In genomic region chr6:38918728-38919127, GRCm38 (mm10) we compare ENCODE assay signal across 13 mouse cellular contexts. TPM values are rescaled to one million over a fixed set of nuclear protein-coding genes. Genes with fewer than 3 reads are reported as not detected.
DNase-seq lines count a peak whose midpoint lies in the region; ATAC-seq and TF ChIP-seq lines count a peak whose summit lies in the region.
"Had no signal": no experiment of that assay in that cellular context is flagged by ENCODE, and none has a peak within 500 bp of the region (broad histone marks: within the 10 kb centered on the region; RNA-seq: fewer than 3 reads in every experiment).

No protein-coding gene starts in this region.

- H3K36me3 ChIP-seq in lung, embryonic 15.5 days, result no peaks in the 10 kb centered on the region
- H3K36me3 ChIP-seq in liver, embryonic 14.5 days (replicated peaks; ENCODE audit: control insufficient read depth, insufficient read depth, low read depth), result no peaks in the 10 kb centered on the region
- H3K36me3 ChIP-seq in stomach, embryonic 15.5 days, result no peaks in the 10 kb centered on the region
- H3K36me3 ChIP-seq: embryonic facial prominence, embryonic 15.5 days had no signal

- no peak overlapping the region for H3K9ac ChIP-seq in lung, embryonic 15.5 days
- H3K9ac ChIP-seq in liver, embryonic 14.5 days (replicated peaks), result peak overlapping the region; percentile 65
- H3K9ac ChIP-seq in stomach, embryonic 15.5 days, result no peak overlapping the region
- H3K9ac ChIP-seq: embryonic facial prominence, embryonic 15.5 days; forebrain, postnatal 0 days had no signal

- TF ChIP-seq EP300 in liver, embryonic 14.5 days (IDR thresholded peaks at IDR 0.05; ENCODE audit: low read depth), result no peak

- 75% methylated on average over 4 of the region's 4 CpGs for WGBS in lung, embryonic 15.5 days
- WGBS in liver, embryonic 14.5 days (ENCODE audit: insufficient replicate concordance), result 65% methylated on average over 4 of the region's 4 CpGs
- 61% methylated on average over 4 of the region's 4 CpGs for WGBS in stomach, embryonic 15.5 days

- TF ChIP-seq CTCF in liver, embryonic 14.5 days (IDR thresholded peaks at IDR 0.05; ENCODE audit: low read depth), result no peak

- no peaks in the 10 kb centered on the region for H3K9me3 ChIP-seq in lung, embryonic 15.5 days
- no peaks in the 10 kb centered on the region for H3K9me3 ChIP-seq in liver, embryonic 14.5 days (ENCODE audit: control insufficient read depth, low read length)
- no peaks in the 10 kb centered on the region for H3K9me3 ChIP-seq in stomach, embryonic 15.5 days
- H3K9me3 ChIP-seq: embryonic facial prominence, embryonic 15.5 days had no signal

- H3K27me3 ChIP-seq in lung, embryonic 15.5 days, result no peaks in the 10 kb centered on the region
- no peaks in the 10 kb centered on the region for H3K27me3 ChIP-seq in liver, embryonic 14.5 days (ENCODE audit: control insufficient read depth, insufficient read depth, low read length)
- H3K27me3 ChIP-seq in stomach, embryonic 15.5 days (replicated peaks), result no peaks in the 10 kb centered on the region
- H3K27me3 ChIP-seq: embryonic facial prominence, embryonic 15.5 days had no signal

- H3K4me2 ChIP-seq in lung, embryonic 15.5 days, result no peak overlapping the region
- H3K4me2 ChIP-seq in liver, embryonic 14.5 days (ENCODE audit: low read depth), result peak overlapping the region; percentile 69
- H3K4me2 ChIP-seq in stomach, embryonic 15.5 days, result peak overlapping the region; percentile 13; the same call in 1 of the 2 replicates
- H3K4me2 ChIP-seq: embryonic facial prominence, embryonic 15.5 days had no signal

- no peak for ATAC-seq in lung, embryonic 15.5 days (ENCODE audit: borderline replicate concordance, extremely low read depth, low FRiP score, low TSS enrichment)
- ATAC-seq in liver, embryonic 14.5 days (ENCODE audit: insufficient read depth), result no peak
- ATAC-seq in stomach, embryonic 15.5 days (ENCODE audit: insufficient read depth, low FRiP score, low read depth), result no peak
- ATAC-seq: forebrain, postnatal 0 days had no signal

- DNase-seq in heart, adult 8-10 months (ENCODE audit: low spot score), result peak; percentile 16
- no peak for DNase-seq in heart, adult 9 months (ENCODE audit: low spot score in 2 of 2)
- DNase-seq in lung, postnatal 4 days, result no peak
- DNase-seq in liver, embryonic 14.5 days (ENCODE audit: low read depth in 3 of 3, low spot score in 3 of 3), result no peak
- no peak for DNase-seq in cerebellum, postnatal 10 days
- no peak for DNase-seq in frontal cortex, postnatal 10 days (ENCODE audit: low spot score in 2 of 2)
- DNase-seq: forebrain, postnatal 0 days; heart, postnatal 4 days; spleen, adult 18-20 months had no signal

- H3K27ac ChIP-seq in lung, embryonic 15.5 days, result peak overlapping the region; percentile 78
- peak overlapping the region; percentile 99 for H3K27ac ChIP-seq in liver, embryonic 14.5 days
- peak overlapping the region; percentile 84 for H3K27ac ChIP-seq in stomach, embryonic 15.5 days
- H3K27ac ChIP-seq: embryonic facial prominence, embryonic 15.5 days; layer of hippocampus, adult 2 months had no signal

- H3K4me3 ChIP-seq in lung, embryonic 15.5 days, result no peak overlapping the region
- no peak overlapping the region for H3K4me3 ChIP-seq in liver, embryonic 14.5 days (ENCODE audit: insufficient read depth in 1 of 2, low read depth in 2 of 2, low read length in 2 of 2)
- H3K4me3 ChIP-seq in stomach, embryonic 15.5 days (replicated peaks), result no peak overlapping the region
- H3K4me3 ChIP-seq: embryonic facial prominence, embryonic 15.5 days; layer of hippocampus, adult 2 months had no signal

- peaks cover 27% of the 10 kb centered on the region for H3K4me1 ChIP-seq in lung, embryonic 15.5 days
- H3K4me1 ChIP-seq in liver, embryonic 14.5 days (replicated peaks; ENCODE audit: control insufficient read depth in 2 of 2, insufficient read depth in 2 of 2, low read length in 1 of 2), result peaks cover 97 to 100% of the 10 kb centered on the region in 2 experiments
- H3K4me1 ChIP-seq in stomach, embryonic 15.5 days, result peaks cover 38% of the 10 kb centered on the region

RNA-seq across cellular contexts. Expression of gene Hipk2, which starts 42.8 kb away (rescaled TPM):
- total RNA-seq in heart, adult 8-10 months (2022), result 100 to 1,000 TPM in 3 of 4 experiments, 10 to 100 TPM in 1; 94.2 to 109 (median 105) TPM
- polyA plus RNA-seq in lung, embryonic 15.5 days (2015; fragmentation: Nextera tagmentation; extraction: Ambion mirVana), result 18.0 and 21.8 TPM in 2 replicates
- 10.7 and 12.3 TPM in 2 replicates for polyA plus RNA-seq in liver, embryonic 14.5 days (2012; rRNA removed)
- polyA plus RNA-seq in liver, embryonic 14.5 days (2014; fragmentation: Nextera tagmentation; extraction: Ambion mirVana), result 13.0 and 15.5 TPM in 2 replicates
- polyA plus RNA-seq in stomach, embryonic 15.5 days (2015; fragmentation: Nextera tagmentation; extraction: Ambion mirVana), result 23.8 and 25.6 TPM in 2 replicates

RNA-seq across cellular contexts. Expression of gene Tbxas1, which starts 43.5 kb away (rescaled TPM):
- 1 to 10 TPM in 3 of 4 experiments, under 1 TPM in 1; 0.87 to 3.9 (median 1.6) TPM for total RNA-seq in heart, adult 8-10 months (2022)
- polyA plus RNA-seq in lung, embryonic 15.5 days (2015; fragmentation: Nextera tagmentation; extraction: Ambion mirVana), result 2.5 and 3.4 TPM in 2 replicates
- 4.5 and 5.1 TPM in 2 replicates for polyA plus RNA-seq in liver, embryonic 14.5 days (2012; rRNA removed)
- polyA plus RNA-seq in liver, embryonic 14.5 days (2014; fragmentation: Nextera tagmentation; extraction: Ambion mirVana), result 6.3 and 8.4 TPM in 2 replicates
- polyA plus RNA-seq in stomach, embryonic 15.5 days (2015; fragmentation: Nextera tagmentation; extraction: Ambion mirVana), result 3.4 and 3.5 TPM in 2 replicates
